Mouse (Mus musculus) CD4-positive, CD25-positive, alpha-beta regulatory T cell, adult 2 months (primary cell): ENCODE results near the gene Klhl5.
"Not testable (repeated sequence)": the region's sequence is repeated elsewhere in the genome, so short reads cannot be mapped to it uniquely, and the experiment has no call there.

Source experiments
- DNase-seq: peaks from one replicate; pipeline ENCODE4 v3.0.0-alpha.2; 2012; ENCODE audit warnings: low read depth, low spot score

Klhl5 gene

DNA sequence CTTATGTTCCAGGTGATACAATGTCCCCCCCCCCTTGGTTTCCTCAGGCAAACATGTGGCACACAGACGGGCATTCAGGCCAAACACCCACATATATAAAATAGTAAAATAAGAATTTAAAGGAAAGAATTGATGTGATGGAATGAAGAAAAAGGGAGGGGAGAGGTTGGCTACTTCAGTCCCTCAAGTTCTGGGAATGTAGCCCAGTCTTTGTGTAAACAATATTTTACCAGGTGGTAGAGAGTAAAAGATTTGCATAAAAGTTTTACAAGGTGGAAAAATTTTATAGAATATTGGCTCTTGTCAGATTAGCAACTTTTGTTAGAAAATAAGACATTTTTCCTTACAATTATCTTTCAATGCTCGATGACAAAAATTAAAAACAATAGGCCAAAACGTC is 10.5 kb upstream of the Klhl5 start:
- DNase-seq: no peak

DNA sequence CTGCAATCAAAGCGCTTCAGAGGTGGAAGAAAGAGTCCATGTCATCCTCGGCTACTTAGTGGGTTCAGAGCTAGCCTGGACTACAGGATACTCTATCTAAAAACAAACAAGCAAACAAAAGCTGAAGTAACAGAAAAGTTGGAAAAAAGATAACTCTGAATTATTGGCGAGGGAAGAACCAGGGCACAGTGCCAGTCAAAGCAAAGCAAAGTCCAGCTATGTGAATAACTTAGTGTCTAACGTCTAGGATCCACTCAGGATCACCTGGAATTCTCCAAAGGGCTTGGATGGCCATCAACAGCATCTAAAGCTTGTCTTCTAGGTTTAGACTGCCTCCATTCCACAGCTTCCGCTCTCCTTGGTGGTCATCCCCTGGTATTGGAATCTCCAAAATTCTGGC is 9.9 kb upstream of the Klhl5 start:
- DNase-seq: no peak

DNA sequence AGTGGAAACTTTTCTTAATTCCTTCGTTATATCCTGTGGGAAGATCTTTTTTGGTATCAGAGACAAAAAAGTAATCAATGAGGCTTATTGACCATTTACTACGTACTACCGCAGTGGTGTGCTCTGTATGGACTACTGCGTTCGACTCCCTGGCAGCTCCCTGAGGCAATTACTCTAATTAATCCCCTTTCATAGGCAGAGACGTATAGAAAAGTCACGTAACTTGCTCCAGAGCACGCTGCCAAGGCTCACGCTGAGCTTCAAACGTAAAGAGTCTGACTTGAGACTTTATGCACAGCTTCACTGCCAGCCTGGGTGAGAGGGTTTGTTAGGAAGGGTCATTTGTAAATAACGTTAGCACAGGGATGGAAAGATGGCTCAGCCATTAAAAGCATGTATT is 7.3 kb upstream of the Klhl5 start:
- DNase-seq: no peak

DNA sequence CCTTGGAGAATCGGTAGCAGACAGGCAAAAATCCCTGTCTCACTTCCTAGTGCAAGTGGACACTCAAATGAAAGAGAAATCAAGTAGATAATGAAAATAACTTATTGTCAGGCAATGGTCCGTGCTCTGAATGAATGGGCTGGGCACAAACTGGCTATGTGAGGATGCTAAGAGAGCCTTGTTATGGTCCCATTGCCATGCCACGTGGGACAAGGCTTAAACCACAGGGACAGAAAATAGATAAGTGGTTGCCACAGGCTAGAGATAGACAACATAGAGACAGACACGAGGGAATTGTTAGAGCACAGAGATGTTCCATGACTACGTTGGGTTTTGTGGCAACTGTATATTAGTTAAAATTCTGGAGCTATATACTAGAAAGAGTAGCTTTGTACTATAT is 6.1 kb upstream of the Klhl5 start:
- DNase-seq: no peak

DNA sequence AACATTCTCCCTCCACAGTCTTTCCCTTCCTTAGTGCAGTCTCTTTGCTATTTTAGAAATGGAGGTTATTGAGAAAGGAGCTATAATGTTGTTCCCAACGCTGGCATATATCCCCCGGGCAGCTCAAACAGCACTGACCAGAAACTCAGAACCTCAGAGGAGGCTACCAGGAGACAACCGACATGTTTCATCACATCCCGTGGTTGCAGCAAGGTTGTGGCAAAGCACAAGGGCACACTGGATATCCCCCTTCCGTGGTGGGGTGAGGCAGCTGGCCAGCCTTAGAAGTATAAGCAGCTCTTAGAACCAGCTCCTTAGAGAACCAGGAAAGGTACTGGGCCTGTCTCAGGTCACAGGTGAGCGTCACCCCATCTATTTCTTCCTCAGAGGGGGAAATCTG is 5.7 kb upstream of the Klhl5 start:
- no peak for DNase-seq

DNA sequence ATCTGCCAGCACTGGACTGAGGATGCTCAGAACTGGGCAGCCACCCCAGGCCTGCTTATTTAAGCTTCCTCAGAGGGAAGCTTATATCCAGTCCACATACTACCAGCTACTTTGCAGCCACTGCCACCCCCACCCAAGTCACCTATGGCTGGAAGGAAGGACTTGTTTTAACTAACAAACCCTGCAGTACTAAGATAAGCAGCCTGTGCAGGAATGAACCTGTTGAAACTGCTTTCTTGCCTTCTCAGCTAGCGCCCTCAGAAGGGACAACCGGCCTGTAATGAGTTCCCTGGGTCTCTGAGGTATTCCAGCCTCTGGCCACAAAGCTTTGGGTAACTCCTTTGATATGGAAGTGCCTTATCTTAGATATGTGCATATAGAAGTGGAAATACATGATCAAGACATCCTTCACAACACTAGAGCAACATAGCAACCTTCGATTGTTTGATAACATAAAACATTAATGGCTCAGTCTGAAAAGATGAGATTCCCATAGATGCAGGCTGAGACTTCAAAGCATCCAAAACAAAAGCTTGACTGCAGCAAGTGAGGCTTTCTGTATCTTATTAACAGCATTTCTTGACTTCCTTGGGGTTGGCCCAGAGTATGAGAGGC is 5.2 kb upstream of the Klhl5 start:
- peak; percentile 22 for DNase-seq

DNA sequence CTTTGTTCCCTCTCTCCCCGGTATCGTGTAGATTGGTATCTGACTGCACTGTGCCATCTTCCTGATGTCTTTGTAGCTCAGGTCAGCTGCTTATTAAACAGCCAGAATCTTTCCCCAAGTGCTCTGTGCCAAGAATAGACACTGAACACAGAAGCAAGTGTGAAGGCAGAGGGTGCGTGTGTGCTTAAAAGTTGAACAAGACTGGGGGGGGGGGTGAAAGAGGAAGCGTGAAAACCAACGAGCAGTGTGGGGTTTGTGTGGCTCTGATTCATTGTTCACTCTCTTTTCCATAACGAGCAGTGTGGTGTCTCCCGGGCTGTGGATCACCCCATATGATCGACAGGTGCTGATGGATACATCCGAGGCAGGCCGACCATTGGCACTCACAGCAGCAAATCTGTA is 4.7 kb upstream of the Klhl5 start:
- DNase-seq: peak; percentile 37

DNA sequence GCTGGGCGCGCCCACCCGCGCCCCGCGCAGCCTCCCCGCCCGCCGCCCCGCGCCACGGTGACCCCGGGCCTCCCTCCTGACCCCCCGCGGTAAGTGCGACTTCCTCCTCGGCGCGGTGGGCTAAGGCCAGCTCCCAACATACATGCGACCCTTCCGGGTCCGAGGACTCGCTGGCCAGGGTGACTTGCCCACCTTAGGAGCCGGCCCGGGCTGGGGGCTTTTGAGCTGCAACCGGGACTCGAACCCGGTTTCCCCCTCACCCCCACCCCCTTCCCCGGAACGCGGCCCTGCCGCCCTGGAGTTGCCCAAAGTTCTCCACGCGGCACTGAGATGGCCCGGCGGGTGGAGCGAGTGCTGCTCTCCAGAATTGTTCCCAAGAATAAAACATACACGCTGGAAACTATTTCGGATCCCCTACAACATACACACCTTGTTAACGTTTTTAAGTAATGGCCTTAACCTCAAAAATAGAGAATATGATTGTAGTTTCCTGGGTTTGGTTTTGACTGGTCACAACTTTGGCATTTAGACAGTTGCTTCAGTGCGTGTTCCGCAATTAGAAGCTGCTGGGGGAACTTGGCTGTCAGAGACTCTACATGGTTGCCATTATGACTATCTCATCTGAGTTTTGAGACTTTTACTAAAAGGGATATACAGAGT is 564 bp downstream of the Klhl5 start:
- DNase-seq: peak; percentile 40

DNA sequence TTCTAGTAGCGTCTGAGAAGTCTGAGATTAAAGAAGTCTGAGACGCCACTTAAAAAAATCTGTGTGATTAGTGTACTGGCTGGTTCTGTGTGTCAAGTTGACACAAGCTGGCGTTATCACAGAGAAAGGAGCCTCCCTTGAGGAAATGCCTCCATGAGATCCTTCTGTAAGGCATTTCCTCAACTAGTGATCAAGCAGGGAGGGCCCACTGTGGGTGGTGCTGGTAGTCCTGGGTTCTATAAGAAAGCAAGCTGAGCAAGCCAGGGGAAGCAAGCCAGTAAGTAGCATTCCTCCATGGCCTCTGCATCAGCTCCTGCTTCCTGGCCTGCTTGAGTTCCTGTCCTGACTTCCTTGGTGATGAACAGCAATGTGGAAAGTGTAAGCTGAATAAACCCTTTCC is 4.9 kb downstream of the Klhl5 start:
- not testable (repeated sequence) for DNase-seq

DNA sequence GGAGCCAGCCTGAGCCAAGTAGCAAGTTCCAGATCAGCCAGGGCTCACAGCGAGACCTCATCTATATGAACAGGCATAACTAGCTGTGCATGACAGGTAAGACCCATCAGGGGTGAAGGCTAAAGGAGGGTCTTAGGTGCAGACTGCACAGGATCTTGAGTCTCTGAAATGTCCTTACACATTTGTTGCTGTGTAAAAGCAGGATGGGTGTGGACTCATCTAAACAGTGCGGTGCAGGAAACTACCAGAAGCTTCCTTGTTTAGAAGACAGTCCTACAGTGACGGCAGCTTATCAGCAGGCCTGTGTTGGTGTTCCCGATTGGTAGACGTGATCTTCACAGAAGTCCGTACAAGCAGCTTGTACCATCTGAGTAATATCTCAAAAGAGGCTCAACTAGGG is 6.0 kb downstream of the Klhl5 start:
- DNase-seq: peak; percentile 65

DNA sequence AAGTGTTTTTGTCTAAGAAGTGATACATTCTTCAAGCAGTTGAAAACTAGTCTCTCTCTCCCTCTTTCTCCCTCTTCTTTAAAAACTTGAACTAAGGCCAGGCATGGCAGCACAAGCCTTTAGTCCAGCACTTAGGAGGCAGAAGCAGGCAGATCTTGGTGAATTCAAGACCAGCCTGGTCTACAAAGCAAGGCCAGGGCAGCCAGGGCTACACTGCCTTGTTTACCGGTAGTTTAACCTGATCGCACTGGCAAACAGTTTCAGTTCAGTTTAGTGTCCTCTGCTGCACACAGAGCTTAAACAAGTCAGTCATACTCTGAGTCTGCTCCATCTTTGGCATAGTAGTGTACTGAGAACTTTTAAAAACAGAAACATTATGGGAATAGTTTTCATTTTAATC is 9.4 kb downstream of the Klhl5 start:
- DNase-seq: no peak

DNA sequence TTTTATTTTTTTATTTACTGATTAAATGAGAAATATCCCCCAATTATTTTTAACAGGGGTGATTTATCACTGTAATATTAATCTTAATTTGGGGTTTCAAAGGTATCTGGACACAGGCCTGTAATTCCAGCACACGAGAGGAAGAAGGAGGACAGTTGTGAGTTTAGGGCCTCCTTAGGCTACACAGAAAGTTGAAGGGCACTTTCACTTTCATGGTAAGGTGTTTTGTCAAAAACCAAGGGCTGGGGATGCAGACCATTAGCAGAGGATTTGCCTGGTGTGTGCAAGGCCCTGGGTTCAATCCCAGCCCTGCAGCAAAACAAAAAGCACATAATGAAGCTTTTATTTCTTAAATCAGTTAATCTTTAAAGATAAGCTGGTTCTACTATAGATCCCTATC is 12.2 kb downstream of the Klhl5 start:
- peak; percentile 17 for DNase-seq

DNA sequence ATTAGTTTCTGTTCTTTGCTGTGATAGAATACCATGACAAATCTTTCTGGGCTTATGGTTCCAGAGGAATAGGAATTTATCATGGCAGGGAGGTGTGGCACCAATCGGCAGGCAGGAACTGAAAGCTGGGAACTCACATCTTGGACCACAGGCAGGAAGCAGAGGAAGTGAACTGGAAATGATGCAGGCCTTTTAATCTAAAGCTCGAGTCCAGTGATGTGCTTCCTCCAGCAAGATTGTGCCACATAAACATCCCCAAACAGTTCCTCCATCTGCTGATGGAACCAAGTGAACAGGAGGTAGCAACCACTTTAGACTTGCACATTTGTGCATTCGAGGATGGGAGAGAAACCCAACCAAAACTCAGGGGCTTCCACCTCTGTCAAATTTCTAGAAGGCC is 12.6 kb downstream of the Klhl5 start:
- no peak for DNase-seq

DNA sequence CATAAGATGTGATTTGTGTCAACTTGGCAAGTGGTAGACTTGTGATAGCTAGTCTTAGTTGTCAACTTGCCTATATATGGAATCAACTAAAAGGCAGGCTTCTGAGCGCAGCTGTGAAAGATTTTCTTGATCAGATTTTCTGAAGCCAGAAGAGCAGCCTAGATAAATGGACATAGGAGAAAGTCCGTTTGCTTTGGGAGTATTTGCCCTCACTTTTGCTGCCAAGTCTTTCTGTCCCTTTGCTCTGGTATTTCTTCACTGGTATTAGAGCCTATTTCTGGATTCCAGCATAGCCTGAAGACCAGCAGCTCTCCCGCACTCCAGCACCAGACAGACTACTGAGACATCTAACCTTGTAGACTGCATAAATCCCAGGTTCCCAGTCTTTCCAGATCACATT is 15.3 kb downstream of the Klhl5 start:
- no peak for DNase-seq

DNA sequence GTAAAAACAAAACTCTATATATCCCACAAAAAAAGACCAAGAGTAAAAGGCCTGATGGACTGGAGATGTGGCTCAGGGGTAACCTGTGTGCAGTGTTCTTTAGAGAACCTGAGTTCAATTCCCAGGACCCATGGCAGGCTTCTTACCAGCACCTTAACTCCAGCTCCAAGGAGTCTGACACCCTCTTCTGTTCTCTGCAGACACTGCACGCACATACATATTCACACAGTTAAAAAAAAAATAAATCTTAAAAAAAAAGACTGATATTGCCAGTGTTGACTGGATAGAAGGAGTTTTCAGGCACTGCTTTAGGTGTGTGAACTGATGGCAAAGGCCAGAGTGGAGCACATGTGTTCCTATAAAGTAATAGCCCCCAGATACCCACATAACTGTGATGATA is 18.8 kb downstream of the Klhl5 start:
- DNase-seq: no peak

DNA sequence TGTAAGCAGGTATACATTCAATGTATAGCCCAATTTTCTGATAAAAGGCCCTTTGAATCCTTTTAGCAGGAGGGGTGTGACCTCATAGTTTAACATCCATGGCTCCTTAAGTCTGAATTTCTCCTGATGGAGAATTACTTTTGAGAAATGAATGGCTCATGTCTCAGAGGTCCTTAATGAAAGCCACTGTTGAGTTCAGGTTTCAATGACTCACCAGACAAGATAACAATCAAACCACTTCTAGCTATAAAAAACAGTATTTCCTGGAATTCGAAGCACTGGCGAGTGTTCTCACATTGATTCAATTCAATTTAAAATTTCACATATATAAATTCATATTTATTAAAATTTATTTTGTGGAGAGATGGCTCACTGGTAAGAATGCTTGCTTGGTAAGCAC is 21.1 kb downstream of the Klhl5 start:
- DNase-seq: no peak

DNA sequence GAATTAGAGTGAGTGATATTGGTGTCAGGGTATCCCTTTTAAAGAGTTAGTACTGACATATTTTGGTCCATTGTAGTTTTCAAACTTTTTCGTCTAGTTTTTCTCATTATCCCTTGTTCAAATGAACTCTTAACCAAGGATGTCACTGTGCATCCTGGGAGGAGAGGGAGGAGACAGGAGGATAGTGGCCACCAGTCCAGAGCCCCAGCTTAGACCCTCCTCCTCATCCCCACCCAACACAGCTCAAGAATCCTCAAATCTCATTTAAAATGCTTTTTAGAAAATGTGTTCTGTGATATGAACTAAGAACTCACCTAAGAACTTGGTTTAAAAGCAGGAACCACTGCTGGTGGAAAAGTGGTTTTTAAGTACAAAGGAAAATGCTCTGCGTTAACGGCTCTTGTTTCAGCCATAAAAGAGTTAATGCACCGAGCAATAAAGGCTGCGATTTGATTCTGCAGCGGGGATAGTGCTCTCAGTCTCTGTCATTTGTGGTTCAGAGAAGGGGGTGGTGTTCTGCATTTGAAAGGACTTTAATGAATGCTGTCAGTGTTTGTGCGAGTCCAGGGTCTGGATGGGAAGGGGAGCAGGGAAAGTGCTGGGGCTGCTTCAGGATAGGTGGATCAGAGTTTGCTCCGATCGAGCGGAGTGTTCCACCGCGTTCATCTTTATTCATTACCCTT is 23.3 kb downstream of the Klhl5 start:
- DNase-seq: no peak

DNA sequence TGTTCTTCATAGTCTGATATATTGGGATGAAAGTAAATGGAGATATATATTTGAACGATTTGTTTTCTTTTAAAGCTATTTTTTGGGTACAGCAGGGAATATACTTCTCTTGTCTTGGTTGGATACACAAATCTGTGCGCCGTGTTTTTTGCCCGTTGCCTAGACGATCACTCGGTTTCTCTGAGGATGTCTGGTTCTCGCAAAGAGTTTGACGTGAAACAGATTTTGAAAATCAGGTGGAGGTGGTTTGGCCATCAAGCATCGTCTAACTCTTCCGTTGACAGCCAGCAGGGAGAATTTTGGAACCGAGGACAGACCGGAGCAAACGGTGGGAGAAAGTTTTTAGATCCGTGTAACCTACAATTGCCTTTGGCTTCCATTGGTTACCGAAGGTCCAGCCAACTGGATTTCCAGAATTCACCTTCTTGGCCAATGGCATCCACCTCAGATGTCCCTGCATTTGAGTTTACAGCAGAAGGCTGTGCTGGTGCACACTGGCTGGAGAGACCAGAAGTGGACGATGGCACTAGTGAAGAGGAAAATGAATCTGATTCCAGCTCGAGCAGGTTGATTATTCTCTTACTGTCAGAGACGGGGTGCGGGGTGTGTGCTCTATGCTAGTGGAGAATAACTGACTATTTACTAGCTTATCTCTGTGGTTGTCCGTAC is 24.0 kb downstream of the Klhl5 start:
- DNase-seq: no peak

DNA sequence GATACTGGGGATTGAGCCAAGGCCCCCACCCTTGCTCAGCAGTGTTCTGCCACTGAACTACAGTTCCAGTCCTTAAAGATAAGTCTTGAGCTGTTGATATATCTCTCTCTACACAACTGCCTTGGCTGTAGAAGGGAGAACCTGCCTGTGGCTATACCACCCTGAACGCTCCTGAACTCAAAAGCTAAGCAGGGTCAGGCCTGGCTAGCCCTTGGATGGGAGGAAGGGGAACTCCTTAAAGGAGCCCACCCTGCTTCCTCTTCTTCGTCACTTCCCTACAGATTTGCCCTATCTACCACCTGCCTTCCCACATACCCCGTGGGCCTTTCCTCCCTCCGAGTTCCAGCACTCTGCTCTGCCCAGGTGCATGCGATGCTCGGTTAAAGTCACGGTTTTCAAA is 28.8 kb downstream of the Klhl5 start:
- DNase-seq: no peak

DNA sequence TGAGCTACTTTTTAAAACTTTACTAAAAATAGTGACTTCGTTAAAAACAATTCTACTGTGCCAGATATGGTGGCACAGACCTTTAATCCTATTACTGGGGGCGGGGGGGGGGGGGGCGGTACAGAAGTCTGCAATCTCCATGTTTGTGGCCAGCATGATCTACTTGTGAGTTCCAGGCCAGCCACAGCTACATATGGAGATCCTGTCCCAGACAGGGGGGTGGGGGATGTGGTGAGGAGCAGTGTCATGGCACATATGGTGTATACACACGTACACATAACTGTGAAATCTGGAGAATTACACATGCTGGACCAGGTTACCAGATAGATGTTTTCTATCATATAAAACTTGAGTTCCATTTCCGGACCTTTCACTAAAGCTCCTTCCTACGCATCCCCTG is 29.7 kb downstream of the Klhl5 start:
- no peak for DNase-seq

DNA sequence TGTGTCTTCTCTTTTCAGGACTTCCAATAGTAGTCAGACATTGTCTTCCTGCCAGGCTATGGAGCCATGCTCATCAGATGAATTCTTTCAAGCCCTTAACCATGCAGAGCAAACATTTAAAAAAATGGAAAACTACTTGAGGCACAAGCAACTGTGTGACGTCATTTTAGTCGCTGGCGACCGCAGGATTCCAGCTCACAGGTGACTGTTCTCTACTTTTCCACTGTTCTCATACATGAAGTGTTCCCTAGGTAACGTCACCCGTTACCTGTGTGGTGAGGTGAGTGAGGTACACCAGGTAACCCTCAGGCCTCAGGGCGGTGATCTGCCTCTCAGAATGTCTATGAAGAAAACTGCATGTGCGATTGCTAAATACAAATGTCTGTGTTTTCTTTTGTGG is 33.9 kb downstream of the Klhl5 start:
- DNase-seq: no peak

DNA sequence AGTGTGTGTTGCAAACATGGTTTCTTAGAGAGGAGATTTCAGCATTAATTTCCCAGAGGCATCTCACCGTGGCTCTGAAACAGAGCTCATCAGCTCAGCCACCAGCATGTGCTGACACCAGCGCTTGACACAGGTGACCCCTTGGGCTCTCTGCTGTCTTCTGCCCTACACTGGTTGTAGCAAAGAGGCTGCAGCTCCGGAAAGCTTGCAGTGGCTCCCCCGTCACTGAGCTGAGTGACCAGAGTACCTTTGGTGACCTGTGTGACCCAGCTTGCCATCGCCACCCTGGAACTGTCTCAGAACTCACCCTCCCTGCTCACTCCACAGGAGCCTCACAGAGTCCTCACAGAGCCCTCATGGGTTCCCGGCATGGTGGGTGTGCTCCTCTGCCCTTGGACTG is 34.9 kb downstream of the Klhl5 start:
- no peak for DNase-seq
